Mouse (Mus musculus) midbrain, postnatal 0 days (tissue): ENCODE results near the gene Tln1. TPM values are rescaled to one million over a fixed set of nuclear protein-coding genes. Genes with fewer than 3 reads are reported as not detected.
"Not testable (repeated sequence)": the region's sequence is repeated elsewhere in the genome, so short reads cannot be mapped to it uniquely, and the experiment has no call there.

Experiments used
- ATAC-seq: fragments of 200-750 bp; cut with Nextera tagmentation; 2 replicates; pipeline ENCODE4 v1.8.0; 2017; ENCODE audit warnings: moderate number of reproducible peaks, mild to moderate bottlenecking, moderate TSS enrichment, moderate library complexity; ENCODE audit not compliant: low FRiP score
- DNase-seq: peaks from one replicate; pipeline ENCODE4 v3.0.0-alpha.2; 2015; ENCODE audit warnings: low spot score
- H3K27ac ChIP-seq: fragments of 300-500 bp; sonication (generic); 2 replicates; pipeline ENCODE4 v1.5.1; 2014; ENCODE audit warnings: low read depth, mild to moderate bottlenecking, low read length, mixed read lengths
- H3K27me3 ChIP-seq: fragments of 300-500 bp; sonication (generic); 2 replicates; pipeline ENCODE4 v1.6.1; 2014; ENCODE audit warnings: low read length, control low read depth, mixed read lengths; ENCODE audit not compliant: insufficient read depth
- H3K36me3 ChIP-seq: fragments of 300-500 bp; sonication (generic); 2 replicates; pipeline ENCODE4 v1.6.1; 2014; ENCODE audit warnings: low read length, control low read depth, mixed read lengths; ENCODE audit not compliant: insufficient read depth
- H3K4me1 ChIP-seq: fragments of 300-500 bp; sonication (generic); 2 replicates; pipeline ENCODE4 v1.6.1; 2014; ENCODE audit warnings: mild to moderate bottlenecking, control low read depth, antibody characterized with exemption, low read length, mixed read lengths; ENCODE audit not compliant: insufficient read depth
- H3K4me2 ChIP-seq: fragments of 300-500 bp; sonication (generic); 2 replicates; pipeline ENCODE4 v1.6.1; 2014; ENCODE audit warnings: low read depth, mild to moderate bottlenecking, low read length, mixed read lengths; ENCODE audit not compliant: poor library complexity, severe bottlenecking
- H3K4me3 ChIP-seq: fragments of 300-500 bp; sonication (generic); 2 replicates; pipeline ENCODE4 v1.5.1; 2014; ENCODE audit warnings: low read depth, mild to moderate bottlenecking, low read length, moderate library complexity
- H3K9ac ChIP-seq: fragments of 300-500 bp; sonication (generic); replicated peaks from 2 replicates; pipeline ENCODE4 v1.6.1; 2014; ENCODE audit warnings: mild to moderate bottlenecking, low read length, moderate library complexity, mixed read lengths; ENCODE audit not compliant: poor library complexity, severe bottlenecking
- H3K9me3 ChIP-seq: fragments of 300-500 bp; sonication (generic); 2 replicates; pipeline ENCODE4 v1.6.1; 2016; ENCODE audit warnings: low read length, control low read depth
- CTCF ChIP-seq: IDR thresholded peaks from 2 replicates; pipeline ENCODE4 v1.5.1; 2016; ENCODE audit warnings: antibody characterized with exemption, mild to moderate bottlenecking
- WGBS: fragments of 180-500 bp; shearing (Covaris S2); extraction: QIAGEN DNeasy Blood & Tissue Kit; methylation state at CpG from one replicate; pipeline ENCODE4 v1.1.7; 2014; 5-methylcytosine and 5-hydroxymethylcytosine counted together
- polyA plus RNA-seq: library from polyadenylated mRNA; unstranded; fragments of >200 nt; fragmentation: Nextera tagmentation; extraction: Ambion mirVana; gene quantifications from 2 replicates; pipeline ENCODE4 v1.2.1, GENCODE M21; 2015
- total RNA-seq: library from RNA; depleted of rRNA; stranded (reverse); fragments of >200 nt; gene quantifications from 2 replicates; pipeline ENCODE4 v1.2.3, GENCODE M21; 2014; rRNA removed

The Tln1 gene
- total and polyA plus RNA-seq, 2 experiments from 2014 or later = 44.4 to 75.7 TPM

DNA sequence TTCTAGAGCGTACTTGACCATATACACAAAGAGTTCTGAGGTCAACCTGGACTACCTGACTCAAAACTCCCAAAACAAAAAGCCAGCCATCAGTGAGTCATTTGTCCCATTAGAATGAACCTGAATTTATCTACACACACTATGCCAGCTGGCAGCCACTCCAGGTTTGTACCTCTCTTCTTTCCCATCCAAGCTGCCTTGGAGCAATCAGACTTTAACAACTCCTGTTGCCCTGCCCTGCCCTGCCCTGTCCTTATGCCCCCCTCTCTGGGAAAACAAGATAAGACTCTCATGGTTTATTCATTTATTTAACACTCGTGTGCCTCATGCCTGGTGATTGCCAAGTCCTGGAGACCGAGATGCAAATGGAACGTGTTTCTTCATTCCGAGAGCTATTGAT is 71.7 kb downstream of the Tln1 start:
- H3K4me1 ChIP-seq = 0 out of 2 replicates have a peak, but pooled peaks cover 6% of the 10 kb centered on the region
- TF ChIP-seq CTCF = no peak
- no peak overlapping the region for H3K9ac ChIP-seq

DNA sequence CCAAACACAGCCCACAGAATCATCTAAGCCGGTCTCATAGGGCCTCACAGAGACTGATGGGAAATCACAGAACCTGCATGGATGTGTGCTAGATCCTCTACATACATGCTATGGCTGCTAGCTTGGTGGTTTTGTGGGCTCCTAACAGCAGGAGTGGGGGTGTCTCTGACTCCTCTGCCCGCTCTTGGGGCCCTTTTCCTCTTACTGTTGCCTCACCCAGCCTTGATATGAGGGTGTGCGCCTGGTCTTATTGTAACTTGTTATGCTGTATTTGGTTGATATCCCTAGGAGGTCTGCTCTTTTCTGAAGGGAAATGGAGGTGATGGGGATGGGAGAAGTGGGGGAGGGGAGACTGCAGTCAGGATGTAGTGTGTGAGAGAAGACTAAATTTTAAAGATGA is 72.9 kb downstream of the Tln1 start:
- Histone ChIP-seq H3K4me1 (no peaks in the 10 kb centered on the region), H3K9me3 (no peaks in the 10 kb centered on the region), H3K9ac (no peak overlapping the region), H3K4me2 (no peak overlapping the region), H3K36me3 (no peaks in the 10 kb centered on the region), H3K27ac (no peak overlapping the region), H3K27me3 (no peaks in the 10 kb centered on the region), H3K4me3 (no peak overlapping the region)
- WGBS = 95% methylated on average over 3 of the region's 3 CpGs
- TF ChIP-seq CTCF = no peak
- no peak for DNase-seq
- ATAC-seq = no peak

More for the DNA sequence above, 71.7 kb downstream of the Tln1 start:
- ATAC-seq = no peak
- DNase-seq = no peak
- no peak overlapping the region for H3K4me2 ChIP-seq
- no peaks in the 10 kb centered on the region for H3K9me3 ChIP-seq
- H3K27me3 ChIP-seq = no peaks in the 10 kb centered on the region
- 73% methylated on average over 5 of the region's 5 CpGs for WGBS
- H3K27ac ChIP-seq = no peak overlapping the region
- peaks cover 2% of the 10 kb centered on the region; the same call in 1 of the 2 replicates for H3K36me3 ChIP-seq
- no peak overlapping the region for H3K4me3 ChIP-seq

DNA sequence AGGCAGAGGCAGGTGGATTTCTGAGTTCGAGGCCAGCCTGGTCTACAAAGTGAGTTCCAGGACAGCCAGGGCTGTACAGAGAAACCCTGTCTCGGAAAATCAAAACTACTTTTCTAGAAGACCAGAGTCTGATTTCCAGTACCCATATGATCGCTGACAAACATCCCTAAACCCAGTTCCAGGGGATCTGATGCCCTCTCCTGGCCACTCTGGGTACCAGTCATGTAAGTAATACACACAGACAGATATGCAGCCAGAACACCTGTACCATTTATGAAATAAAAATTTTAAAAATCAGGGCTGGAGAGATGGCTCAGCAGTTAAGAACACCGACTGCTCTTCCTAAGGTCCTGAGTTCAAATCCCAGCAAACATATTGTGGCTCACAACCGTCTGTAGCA is 76.8 kb downstream of the Tln1 start:
- 86% methylated on average over 5 of the region's 5 CpGs for WGBS
- TF ChIP-seq CTCF = peak; percentile 37; the same call in 1 of the 2 replicates
- ATAC-seq, H3K4me2 ChIP-seq, H3K9ac ChIP-seq, H3K4me1 ChIP-seq, H3K27me3 ChIP-seq, H3K27ac ChIP-seq, DNase-seq, H3K9me3 ChIP-seq, H3K4me3 ChIP-seq, H3K36me3 ChIP-seq: not testable (repeated sequence)

DNA sequence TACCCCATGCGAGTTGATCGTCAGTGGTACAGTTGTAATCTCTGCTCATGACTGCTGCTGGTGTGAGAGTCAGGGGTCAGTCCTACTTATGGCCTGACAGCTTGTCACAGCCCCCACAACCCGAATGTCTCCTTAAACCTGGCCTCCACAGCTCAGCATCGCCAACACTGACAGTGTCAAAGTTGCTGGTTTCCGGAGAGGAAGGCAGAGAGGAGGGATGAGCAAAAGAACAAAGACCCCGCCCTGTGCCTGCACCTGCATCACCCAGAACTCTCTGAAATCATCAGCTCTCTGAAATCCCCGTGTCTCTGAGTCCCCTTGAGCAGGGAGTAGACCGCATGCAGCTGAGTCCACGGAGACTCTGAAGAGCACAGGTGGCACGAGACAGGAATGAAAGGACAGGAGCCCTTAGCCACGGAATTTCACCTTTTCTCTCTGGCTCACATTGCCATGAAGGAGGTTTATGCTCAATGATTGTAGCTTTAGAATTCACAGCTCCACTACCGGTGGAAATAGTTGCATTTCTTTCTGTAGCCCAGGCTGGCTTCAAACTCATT is 78.9 kb downstream of the Tln1 start, which contains the start of gene Sit1:
Gene Sit1, minus strand, starts transcription at position 200 of the 557 bp plus-strand sequence.
- Histone ChIP-seq H3K27me3 (no peaks in the 10 kb centered on the region), H3K27ac (no peak within 1 kb of the TSS), H3K9ac (no peak within 1 kb of the TSS), H3K4me2 (no peak within 1 kb of the TSS), H3K4me1 (no peaks in the 10 kb centered on the region), H3K36me3 (no peaks in the 10 kb centered on the region), H3K9me3 (no peaks in the 10 kb centered on the region), H3K4me3 (no peak within 1 kb of the TSS)
- WGBS = 62% methylated on average over 12 of the region's 12 CpGs
- no peak for TF ChIP-seq CTCF
- no peak for DNase-seq
- no peak for ATAC-seq

DNA sequence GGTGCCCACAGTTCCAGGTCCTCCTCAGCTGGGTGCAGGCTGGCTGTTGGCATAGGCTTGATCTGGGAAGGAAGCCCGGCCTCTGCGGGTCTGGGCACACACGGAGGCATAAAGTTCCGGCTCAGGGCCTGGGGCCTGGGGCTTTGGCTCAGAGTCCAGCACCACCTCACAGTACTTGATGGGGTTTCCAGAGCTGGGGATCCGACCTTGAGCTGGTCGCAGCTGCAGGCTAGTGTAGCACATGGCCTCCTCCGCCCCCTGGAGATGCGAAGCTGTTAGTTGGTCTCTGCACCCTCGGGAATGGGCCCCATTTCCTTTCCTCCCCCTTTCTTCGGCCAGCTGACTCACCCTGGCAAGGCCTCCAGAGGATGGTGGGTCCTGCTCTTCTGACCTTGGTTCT is 79.9 kb downstream of the Tln1 start:
- Histone ChIP-seq H3K4me3 (no peak overlapping the region), H3K9ac (no peak overlapping the region), H3K4me1 (no peaks in the 10 kb centered on the region), H3K4me2 (no peak overlapping the region), H3K36me3 (no peaks in the 10 kb centered on the region), H3K27me3 (no peaks in the 10 kb centered on the region), H3K9me3 (no peaks in the 10 kb centered on the region), H3K27ac (no peak overlapping the region)
- 75% methylated on average over 10 of the region's 10 CpGs for WGBS
- DNase-seq (no peak), ATAC-seq (no peak)
- no peak for TF ChIP-seq CTCF

DNA sequence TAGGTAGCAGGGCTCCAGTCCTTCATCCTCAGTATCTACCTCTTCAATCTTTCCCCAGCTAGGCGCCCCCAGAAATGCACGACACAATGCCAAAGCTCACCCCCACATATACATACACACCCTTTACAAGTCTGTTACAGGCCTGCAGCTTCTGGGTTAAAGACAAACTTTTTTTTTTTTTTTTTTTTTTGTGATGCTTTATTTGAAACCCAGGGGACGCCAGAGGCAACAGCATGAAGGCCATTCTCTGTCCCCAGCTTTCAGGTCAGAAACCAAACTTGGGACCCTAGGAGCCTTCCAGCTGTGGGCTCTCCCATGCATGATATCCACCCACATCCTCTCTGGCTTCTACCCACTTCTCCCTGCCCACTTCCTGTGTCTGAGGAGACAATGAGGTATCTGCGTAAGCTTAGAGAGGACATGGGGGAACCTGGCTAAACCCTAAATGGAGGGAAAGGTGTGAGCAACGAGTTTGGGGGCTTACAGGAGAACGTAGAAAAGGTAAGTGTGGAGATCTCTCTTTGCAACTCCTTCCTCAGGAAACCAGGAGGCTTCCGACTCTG is 80.5 kb downstream of the Tln1 start:
- DNase-seq (no peak), ATAC-seq (no peak)
- TF ChIP-seq CTCF = no peak
- WGBS = 69% methylated on average over 7 of the region's 7 CpGs
- H3K9ac ChIP-seq = no peak overlapping the region
- H3K36me3 ChIP-seq = no peaks in the 10 kb centered on the region
- no peak overlapping the region for H3K4me2 ChIP-seq
- no peak overlapping the region for H3K27ac ChIP-seq
- no peaks in the 10 kb centered on the region for H3K27me3 ChIP-seq
- no peak overlapping the region for H3K4me3 ChIP-seq
- H3K9me3 ChIP-seq = no peaks in the 10 kb centered on the region
- no peaks in the 10 kb centered on the region for H3K4me1 ChIP-seq

Other genes with a start within 250 kb of the Tln1 start
- 156 and 200 TPM in 2 replicates for gene Rusc2, start 180.7 kb downstream of the Tln1 start, total RNA-seq
- gene Rusc2, start 180.7 kb downstream of the Tln1 start, polyA plus RNA-seq = 77.7 and 78.9 TPM in 2 replicates
- gene Fam166b, start 133.6 kb downstream of the Tln1 start, total RNA-seq = 1.7 and 2.8 TPM in 2 replicates
- 1.6 and 2.2 TPM in 2 replicates for gene Fam166b, start 133.6 kb downstream of the Tln1 start, polyA plus RNA-seq
- 141 and 184 TPM in 2 replicates for gene Tesk1, start 120.8 kb downstream of the Tln1 start, total RNA-seq
- 17.2 and 18.9 TPM in 2 replicates for gene Tesk1, start 120.8 kb downstream of the Tln1 start, polyA plus RNA-seq
- gene Cd72, start 108.1 kb downstream of the Tln1 start, total RNA-seq = not detected in 2 replicates
- 5.2 and 5.4 TPM in 2 replicates for gene Cd72, start 108.1 kb downstream of the Tln1 start, polyA plus RNA-seq
- gene Sit1, start 79.0 kb downstream of the Tln1 start, total RNA-seq = not detected in 2 replicates
- gene Sit1, start 79.0 kb downstream of the Tln1 start, polyA plus RNA-seq = not detected in 2 replicates
- gene Ccdc107, start 69.8 kb downstream of the Tln1 start, total RNA-seq = 74.0 and 77.4 TPM in 2 replicates
- 107 and 120 TPM in 2 replicates for gene Ccdc107, start 69.8 kb downstream of the Tln1 start, polyA plus RNA-seq
- 1.3 and 16.1 TPM in 2 replicates for gene Arhgef39, start 63.0 kb downstream of the Tln1 start, total RNA-seq
- gene Arhgef39, start 63.0 kb downstream of the Tln1 start, polyA plus RNA-seq = 2.3 and 2.8 TPM in 2 replicates
- gene Car9, start 55.7 kb downstream of the Tln1 start, total RNA-seq = 0.05 and 0.52 TPM in 2 replicates
- 0.69 and 1.1 TPM in 2 replicates for gene Car9, start 55.7 kb downstream of the Tln1 start, polyA plus RNA-seq
- gene Tpm2, start 38.9 kb downstream of the Tln1 start, total RNA-seq = 1.5 and 3.1 TPM in 2 replicates
- gene Tpm2, start 38.9 kb downstream of the Tln1 start, polyA plus RNA-seq = 6.2 and 6.6 TPM in 2 replicates
- gene Creb3, start 359 bp downstream of the Tln1 start, total RNA-seq = 45.4 and 50.4 TPM in 2 replicates
- gene Creb3, start 359 bp downstream of the Tln1 start, polyA plus RNA-seq = 85.2 and 91.2 TPM in 2 replicates
- 20.6 and 22.6 TPM in 2 replicates for gene Rgp1, start 16.0 kb upstream of the Tln1 start, total RNA-seq
- 12.3 and 12.4 TPM in 2 replicates for gene Rgp1, start 16.0 kb upstream of the Tln1 start, polyA plus RNA-seq
- 29.3 and 56.4 TPM in 2 replicates for gene Gba2, start 16.2 kb upstream of the Tln1 start, total RNA-seq
- gene Gba2, start 16.2 kb upstream of the Tln1 start, polyA plus RNA-seq = 47.5 and 50.6 TPM in 2 replicates
- not detected in 2 replicates for gene Msmp, start 21.8 kb upstream of the Tln1 start, total RNA-seq
- gene Msmp, start 21.8 kb upstream of the Tln1 start, polyA plus RNA-seq = 1.4 and 2.5 TPM in 2 replicates
- 28.2 and 30.5 TPM in 2 replicates for gene Npr2, start 69.2 kb upstream of the Tln1 start, total RNA-seq
- 8.1 and 8.6 TPM in 2 replicates for gene Npr2, start 69.2 kb upstream of the Tln1 start, polyA plus RNA-seq
- gene Spag8, start 90.9 kb upstream of the Tln1 start, total RNA-seq = 9.3 and 10.2 TPM in 2 replicates
- 7.3 and 8.5 TPM in 2 replicates for gene Spag8, start 90.9 kb upstream of the Tln1 start, polyA plus RNA-seq
- gene Hint2, start 93.8 kb upstream of the Tln1 start, total RNA-seq = 51.6 and 60.7 TPM in 2 replicates
- 80.1 and 83.1 TPM in 2 replicates for gene Hint2, start 93.8 kb upstream of the Tln1 start, polyA plus RNA-seq
- gene Tmem8b, start 106.3 kb upstream of the Tln1 start, total RNA-seq = 28.7 and 30.0 TPM in 2 replicates
- 9.3 and 13.7 TPM in 2 replicates for gene Tmem8b, start 106.3 kb upstream of the Tln1 start, polyA plus RNA-seq
- 0.09 TPM in 1 of 2 replicates, not detected in the other for gene Fam221b, start 106.5 kb upstream of the Tln1 start, total RNA-seq
- 1.4 and 1.5 TPM in 2 replicates for gene Fam221b, start 106.5 kb upstream of the Tln1 start, polyA plus RNA-seq
- 0.09 TPM in 1 of 2 replicates, not detected in the other for gene Olfr70, start 138.1 kb upstream of the Tln1 start, total RNA-seq
- gene Olfr70, start 138.1 kb upstream of the Tln1 start, polyA plus RNA-seq = not detected in 2 replicates
- not detected in 2 replicates for gene Olfr71, start 147.6 kb upstream of the Tln1 start, total RNA-seq
- gene Olfr71, start 147.6 kb upstream of the Tln1 start, polyA plus RNA-seq = not detected in 2 replicates
- 1.1 TPM in 2 replicates for gene Hrct1, start 164.5 kb upstream of the Tln1 start, total RNA-seq
- gene Hrct1, start 164.5 kb upstream of the Tln1 start, polyA plus RNA-seq = 0.72 and 1.1 TPM in 2 replicates
- gene Spaar, start 167.3 kb upstream of the Tln1 start, total RNA-seq = not detected in 2 replicates
- 0.07 and 0.28 TPM in 2 replicates for gene Spaar, start 167.3 kb upstream of the Tln1 start, polyA plus RNA-seq
- gene Olfr159, start 208.3 kb upstream of the Tln1 start, total RNA-seq = not detected in 2 replicates
- gene Olfr159, start 208.3 kb upstream of the Tln1 start, polyA plus RNA-seq = not detected in 2 replicates